Mouse (Mus musculus) spleen, embryonic (tissue): ENCODE data around the gene Zbtb9.

ENCODE experiments used
- CTCF ChIA-PET: fragments of 350-600 bp; sonication (Branson Sonifier 250); formaldehyde crosslinking; loops from one replicate; lab custom pipeline; 2022; lab: Charles Lee

The Zbtb9 gene

DNA sequence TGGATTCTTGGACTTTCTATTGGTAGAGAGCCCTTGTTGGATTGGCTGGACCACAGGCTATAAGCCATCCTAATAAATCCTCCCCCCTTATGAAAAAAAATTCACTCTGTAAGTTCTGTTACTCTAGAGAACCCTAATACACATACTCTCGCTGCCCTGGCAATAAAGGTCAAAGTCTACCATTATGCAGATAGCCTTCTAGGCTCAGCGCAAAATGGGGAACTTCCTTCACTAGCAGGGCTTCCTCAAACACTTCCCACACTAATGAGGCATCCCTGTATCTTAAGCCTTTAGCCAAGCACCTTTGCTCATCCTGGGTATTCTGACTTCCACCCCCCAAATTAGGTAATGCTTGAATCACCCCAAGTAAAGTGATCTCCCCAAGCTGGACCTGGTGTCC, 35.3 kb downstream of the Zbtb9 start:
- CTCF ChIA-PET: no interaction called here

DNA sequence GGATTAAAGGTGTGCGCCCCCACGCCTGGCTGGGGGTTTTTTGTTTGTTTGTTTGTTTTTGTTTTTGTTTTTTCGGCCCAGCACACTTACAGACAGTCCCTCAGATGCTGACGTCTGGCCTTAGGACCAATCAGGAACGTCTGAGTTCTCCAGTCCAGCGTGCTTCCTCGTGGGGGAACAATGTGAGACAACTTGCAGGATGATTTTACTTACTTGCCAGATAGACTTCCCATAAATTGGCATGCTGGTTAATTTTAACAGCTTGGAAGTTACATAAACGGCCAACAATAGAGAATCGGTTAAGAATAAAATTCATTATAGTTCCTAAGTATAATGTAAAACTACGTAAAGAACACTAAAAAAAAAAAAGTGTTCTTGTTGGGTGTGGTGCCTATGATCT, 38.2 kb downstream of the Zbtb9 start:
- CTCF ChIA-PET: interaction anchor here (0.6 kb wide), 1 partner anchor 744 kb away, joined by 8 read pairs; no protein-coding TSS in a partner anchor

DNA sequence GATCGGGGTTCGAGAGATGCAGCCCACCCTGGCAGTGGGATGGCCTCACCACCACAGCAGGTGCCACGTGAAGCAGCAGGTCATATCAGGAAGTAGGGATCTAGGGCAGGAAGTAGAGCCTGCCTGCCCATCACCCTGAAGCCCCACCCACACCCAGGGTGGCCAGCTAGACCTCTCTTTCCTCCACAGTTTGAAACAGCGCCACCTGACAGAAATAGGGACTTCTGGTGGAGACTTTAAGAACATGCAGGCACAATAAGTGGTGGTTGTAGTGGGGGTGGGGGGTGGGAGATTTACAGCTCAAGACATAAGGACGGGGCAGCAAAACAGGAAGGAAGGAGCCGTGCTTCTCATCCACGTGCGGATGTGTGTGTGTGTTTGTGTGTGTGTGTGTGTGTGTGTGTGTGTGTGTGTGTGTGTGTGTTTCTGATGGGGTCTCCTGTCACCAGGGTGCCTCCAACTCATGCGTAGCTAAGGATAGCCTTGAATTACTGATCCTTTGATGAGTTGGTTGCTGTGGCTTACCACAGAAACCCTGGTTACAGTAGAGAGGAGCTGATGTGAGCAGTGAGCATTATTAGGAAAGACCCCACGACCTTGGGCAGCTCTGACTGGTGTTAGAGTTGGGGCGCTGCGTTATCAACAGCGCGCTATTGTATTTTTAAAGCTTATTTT, 39.2 kb downstream of the Zbtb9 start:
- CTCF ChIA-PET: interaction anchor here (0.6 to 0.7 kb wide), 3 partner anchors 88 to 1037 kb away, joined by 3 to 6 read pairs (median 3); no protein-coding TSS in a partner anchor

DNA sequence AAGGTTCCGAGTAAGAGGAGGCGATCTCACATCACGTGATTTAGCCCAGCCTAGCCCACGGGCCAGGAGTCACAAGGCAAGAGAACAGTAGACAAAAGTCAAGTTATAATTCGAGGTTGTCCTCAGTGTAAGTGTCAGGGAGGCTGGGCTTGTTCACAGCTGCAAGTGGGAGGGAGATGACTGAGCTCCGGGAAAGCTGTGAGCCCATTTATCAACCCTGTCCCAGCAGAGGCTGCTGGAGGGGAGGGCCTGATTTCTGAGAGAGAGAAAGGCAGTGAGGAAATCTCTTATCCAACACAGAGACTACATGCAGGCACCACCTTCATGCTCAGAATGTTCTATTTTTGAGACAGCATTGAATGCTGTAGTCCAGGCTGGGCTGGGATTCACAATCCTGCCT, 39.9 kb downstream of the Zbtb9 start:
- CTCF ChIA-PET: interaction anchor here (0.7 kb wide), 2 partner anchors 260 to 1036 kb away, joined by 3 to 6 read pairs; no protein-coding TSS in a partner anchor

DNA sequence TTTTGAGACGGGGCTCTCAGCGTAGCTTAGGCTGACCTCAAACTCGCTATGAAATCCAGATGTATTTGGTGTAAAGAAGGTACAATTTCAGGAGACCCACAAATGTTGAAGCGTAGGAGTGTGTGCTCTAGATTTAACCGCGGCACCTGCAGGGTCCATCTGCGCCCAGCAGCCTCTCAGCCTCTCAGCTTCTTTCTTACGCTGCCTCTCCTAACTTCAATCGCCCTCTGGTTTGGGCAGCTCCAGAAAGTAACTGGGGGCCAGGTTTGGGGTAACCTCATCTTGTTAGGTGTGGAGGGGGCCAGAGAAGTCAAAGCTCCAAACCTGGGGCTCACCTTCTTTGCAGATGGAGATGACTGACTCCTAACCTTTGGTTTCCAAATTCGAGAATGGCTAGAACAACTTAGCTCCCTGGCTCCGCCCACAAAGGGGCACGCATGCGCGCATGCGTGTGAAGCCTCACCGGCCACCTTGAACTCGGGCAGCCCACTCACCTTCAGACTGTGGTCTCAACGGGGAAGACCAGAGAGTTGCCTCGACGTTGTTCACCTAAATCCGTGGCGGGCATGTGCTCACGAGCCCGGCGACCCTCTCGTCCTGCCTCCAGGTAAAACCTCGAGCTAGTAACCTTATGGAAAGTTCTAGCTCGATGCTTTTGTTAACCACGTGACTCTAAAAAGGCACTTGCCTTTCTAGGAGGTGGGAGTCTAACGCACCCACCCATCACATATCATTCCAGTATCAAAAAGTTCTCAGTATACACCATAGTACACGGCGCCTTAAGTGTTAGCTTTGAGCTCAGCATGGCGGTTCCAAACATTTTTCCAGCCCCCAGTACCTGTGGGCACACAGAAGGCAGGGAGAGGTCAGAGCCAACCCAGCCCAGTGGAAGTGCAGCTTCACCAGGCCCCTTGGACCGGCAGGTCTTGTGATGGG, 44.9 kb downstream of the Zbtb9 start:
- CTCF ChIA-PET: interaction anchor here (0.6 kb wide), 1 partner anchor 425 kb away, joined by 4 read pairs; no protein-coding TSS in a partner anchor

DNA sequence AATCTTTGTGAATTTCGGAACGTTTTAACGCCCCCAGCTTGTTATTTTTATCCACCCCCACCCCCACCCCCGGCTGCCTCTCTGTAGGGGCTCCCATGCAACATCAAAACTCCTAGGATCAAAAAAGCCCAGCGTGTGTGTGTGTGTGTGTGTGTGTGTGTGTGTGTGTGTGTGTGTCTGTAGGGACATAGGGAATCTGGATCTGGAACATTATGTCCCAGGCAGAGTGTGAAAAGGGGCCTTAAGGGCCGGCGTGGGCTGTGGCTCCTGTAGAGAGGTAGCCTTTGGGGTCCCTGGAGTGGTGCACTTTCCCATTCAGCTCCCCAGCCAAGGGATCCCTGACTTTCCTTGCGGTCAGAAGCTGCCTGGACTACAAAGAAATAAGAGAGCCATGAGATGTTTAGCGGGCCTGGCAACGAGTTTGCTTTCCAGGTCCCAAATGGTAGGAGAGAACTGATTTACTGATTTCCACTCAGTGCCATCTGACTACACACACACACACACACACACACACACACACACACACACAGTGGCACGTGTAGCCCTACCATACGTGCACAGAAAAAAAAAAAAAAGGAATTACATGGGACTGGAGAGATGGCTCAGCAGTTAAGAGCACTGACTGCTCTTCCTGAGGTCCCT, 45.7 kb downstream of the Zbtb9 start:
- CTCF ChIA-PET: no interaction called here

DNA sequence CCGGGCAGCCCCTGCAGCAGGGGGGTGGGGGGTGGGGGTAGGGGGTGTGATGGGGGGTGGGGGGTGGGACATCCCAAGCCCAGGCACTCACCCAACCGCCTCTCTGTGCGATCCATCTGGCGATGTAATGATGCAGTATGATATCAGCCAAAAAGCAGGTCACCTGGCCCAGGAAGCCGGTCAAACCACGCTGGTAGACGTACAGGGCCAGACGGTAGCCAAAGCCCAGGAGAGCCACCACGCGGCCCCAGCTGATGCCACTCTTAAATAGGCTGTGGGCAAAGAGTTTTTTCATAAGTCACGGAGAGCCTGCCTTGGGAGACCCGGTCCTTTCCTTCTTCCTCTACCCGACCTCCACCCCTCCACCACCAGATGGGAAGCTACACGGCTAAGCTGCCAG, 48.1 kb downstream of the Zbtb9 start:
- CTCF ChIA-PET: no interaction called here

DNA sequence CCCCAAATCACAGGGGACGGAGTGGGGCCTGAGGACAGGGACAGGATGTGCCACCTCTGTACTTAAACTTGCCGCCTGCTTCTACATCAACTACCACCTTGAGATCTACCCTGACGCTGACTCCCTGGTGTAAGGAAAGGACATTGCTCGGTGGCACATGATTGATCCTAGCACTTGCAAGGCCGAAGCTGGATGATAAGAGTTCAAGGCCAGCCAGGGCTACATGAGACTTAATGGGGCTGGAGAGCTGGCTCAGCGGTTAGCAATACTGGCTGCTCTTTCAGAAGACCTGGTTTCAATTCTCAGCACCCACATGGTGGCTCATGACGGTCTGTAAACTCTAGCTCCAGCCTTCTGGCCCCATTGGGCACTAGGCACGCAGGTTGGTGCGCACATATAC, 48.8 kb downstream of the Zbtb9 start:
- CTCF ChIA-PET: no interaction called here

DNA sequence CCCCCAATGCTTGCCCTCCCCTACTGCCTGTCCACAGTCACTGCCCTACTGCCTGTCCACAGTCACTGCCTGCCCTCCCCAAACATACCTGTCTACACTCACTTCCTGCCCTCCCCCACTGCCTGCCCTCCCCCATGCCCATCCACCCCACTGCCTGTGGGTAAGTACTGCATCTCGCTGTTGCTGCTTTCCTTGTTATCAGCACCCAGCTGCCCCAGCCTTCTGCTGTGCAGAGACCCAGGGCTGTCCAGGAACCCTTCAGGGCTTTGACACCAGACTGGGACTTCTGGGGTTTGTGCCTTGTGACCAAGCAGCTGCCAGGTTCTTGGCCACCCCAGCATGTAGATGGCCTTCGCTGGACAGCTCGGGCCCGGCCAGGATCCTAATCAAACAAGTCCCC, 50.4 kb downstream of the Zbtb9 start:
- CTCF ChIA-PET: interaction anchor here (0.6 to 1.5 kb wide), 3 partner anchors 10 to 515 kb away, joined by 3 to 14 read pairs (median 3); no protein-coding TSS in a partner anchor

DNA sequence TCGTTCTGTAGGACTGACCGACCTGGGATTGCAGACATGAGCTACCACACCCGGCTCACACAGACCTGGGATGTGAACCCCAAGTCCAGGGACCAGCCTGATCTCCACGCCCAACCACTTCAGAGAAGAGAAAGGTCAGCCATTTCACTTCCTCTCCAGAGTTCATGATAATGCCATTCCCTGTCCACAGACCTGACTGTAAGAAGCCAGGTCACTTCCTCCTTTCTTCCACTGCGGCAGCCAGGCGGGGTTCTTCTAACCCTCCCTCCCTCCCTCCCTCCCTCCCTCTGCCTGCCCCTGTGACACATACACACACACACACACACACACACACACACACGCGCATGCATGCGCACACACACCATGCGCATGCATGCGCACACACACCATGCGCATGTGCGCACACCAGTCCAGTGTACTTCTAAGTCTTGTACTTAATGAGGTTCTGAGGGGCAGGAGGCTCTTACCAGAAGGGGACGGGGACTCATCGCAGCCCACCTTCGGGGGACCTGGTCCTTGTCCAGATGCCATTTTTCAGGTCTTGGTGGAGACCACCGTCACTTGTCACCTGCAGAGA, 52.4 kb downstream of the Zbtb9 start:
- CTCF ChIA-PET: interaction anchor here (0.7 to 0.8 kb wide), 2 partner anchors 20 to 61 kb away, joined by 3 read pairs; no protein-coding TSS in a partner anchor

DNA sequence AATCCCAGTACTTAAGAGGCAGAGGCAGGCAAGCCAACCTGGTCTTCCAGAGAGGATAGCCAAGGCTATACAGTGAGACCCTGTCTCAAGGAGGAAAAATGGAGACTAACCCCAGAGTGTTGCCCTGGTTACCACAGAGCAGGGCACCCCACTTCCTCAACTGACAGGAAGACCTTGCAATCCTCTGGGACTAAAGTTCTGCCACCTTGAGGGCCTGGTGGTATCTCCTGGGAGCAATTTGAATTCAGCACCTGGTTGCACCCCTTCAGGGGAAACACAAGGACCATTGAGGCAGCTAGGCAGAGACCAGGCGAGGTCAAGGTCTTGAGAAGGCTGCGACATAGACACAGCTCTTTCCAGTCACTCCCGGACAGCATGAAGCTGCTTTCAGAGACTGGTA, 53.0 kb downstream of the Zbtb9 start:
- CTCF ChIA-PET: interaction anchor here (0.7 kb wide), 1 partner anchor 20 kb away, joined by 3 read pairs; no protein-coding TSS in a partner anchor

DNA sequence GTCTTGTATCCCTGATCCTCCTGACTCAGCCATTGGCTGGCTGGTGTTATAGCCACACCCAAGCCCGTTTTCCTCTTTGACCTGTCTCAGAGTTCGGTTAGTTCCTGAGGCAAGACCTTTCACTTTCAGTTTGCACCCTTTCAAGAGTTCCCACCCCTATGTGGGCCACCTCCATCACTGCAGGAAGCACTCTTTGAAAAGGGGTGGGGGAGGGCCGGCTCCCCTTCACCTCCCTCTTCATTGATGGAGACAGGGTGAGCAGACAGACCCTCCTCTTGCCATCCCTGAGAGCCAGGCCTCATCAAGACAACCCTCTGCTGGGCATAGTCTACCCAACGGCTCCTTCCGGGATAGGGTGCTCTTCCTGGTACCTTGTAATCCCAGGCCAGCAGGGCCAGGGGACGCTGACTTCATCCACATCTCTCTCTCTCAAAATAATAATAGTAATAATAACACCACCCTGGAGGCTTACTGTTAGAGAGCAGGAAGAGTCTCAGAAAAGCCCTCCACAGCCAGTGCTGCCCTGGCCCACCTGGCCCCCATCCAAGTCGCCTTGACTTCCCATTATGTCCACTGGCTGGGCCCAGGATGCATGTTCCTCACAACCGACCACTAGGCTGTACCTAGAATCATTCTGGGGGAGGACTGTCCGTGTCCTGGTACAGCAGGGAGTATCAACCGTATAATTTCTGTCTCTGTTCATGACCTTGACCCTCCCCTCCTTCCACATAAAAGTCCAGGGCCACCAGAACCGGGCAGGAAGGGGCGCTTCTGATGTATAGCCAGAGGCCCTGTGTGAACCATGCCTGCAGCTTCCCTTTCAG, 54.7 kb downstream of the Zbtb9 start:
- CTCF ChIA-PET: no interaction called here

DNA sequence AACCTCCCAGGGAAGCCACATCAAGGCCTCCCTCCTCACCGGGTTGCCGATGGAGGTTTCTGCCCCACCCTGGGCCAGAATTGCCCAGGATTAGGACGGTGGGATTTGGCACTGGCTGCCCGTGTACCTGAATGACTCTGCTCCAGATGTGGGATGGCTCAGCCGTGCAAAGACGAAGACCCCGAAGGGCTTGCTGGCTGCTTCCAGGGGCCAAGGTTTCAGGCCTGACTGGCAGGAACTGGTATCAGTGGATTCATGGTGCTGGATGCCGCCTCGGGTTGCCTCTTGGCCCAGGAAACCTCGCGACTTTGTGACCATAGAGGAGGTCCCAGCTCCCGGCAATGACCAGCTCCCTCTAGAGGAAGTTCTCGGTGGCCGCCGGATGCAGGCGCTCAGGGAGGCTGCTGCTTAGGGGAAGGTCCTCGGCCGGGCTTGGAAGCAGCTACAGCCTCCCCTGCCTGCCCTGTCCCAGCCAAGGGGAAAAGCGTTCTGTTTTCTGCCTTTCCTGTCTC, 55.4 kb downstream of the Zbtb9 start:
- CTCF ChIA-PET: interaction anchor here (0.7 to 1.1 kb wide), 3 partner anchors 30 to 55 kb away, joined by 3 to 5 read pairs (median 3); no protein-coding TSS in a partner anchor

DNA sequence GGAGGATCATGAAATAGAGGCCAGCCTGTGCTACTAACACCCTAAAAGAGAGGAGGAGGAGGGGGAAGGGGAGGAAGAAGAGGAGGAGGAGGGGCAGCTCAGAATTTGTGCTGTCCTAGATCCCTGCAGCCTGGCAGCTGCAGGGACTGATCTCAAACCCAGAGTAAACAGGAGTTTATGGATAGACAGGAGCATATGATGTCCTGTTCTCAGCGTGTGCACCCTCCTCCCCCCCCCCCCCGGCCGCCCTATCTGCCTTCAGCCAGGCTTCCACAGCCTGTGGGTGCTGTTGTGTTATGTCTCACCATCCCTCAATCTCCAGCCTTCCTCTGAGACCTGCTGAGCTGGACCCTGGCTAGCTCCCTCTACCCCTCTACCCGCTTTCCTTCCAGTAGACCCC, 55.9 kb downstream of the Zbtb9 start, which contains the start of gene Bak1:
Bak1 (minus strand) TSS at position 101 of the 400 bp plus-strand sequence.
- CTCF ChIA-PET: interaction anchor here (0.7 to 1.1 kb wide), 3 partner anchors 31 to 55 kb away, joined by 3 to 5 read pairs (median 3); no protein-coding TSS in a partner anchor

DNA sequence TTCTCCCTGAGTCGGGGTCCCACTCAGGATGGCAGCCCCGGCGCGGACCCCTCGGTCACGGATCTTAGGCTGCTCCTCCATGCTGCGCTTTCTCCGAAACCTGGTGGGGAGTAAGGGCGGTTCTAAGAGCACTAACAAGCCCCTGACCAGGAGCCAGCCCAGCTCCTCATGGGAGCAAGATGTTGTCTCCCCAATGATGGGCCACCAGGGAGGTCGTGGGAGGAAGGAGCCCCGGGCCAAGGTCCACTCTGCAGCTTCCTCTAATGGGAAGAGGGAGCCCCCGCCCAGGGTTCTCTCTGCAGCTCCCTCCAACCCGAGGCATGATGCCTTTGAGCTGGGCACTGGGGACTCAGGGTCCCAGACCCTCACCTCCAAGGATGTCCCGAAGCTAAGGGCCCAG, 56.5 kb downstream of the Zbtb9 start:
- CTCF ChIA-PET: interaction anchor here (1.0 to 1.1 kb wide), 3 partner anchors 27 to 56 kb away, joined by 3 to 4 read pairs (median 3); no protein-coding TSS in a partner anchor

DNA sequence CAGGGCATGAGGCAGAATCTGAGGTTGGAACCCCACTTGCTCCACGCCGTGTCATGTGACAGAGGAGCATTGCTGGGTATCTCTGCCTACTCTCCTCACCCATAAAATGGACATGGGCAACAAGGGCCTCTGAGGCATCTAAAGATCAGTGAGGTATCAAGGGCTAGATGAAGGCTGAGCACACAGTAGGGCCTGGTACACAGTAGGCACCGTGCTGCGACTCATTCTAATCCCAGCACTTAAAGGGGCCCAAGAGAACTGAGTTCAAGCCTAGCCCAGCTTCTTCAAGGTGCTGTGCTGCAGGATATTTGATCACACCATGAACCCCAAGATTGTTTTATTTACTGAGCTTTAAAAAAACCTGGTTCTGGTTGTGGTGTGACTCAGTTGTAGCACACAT, 57.9 kb downstream of the Zbtb9 start:
- CTCF ChIA-PET: interaction anchor here (2.6 kb wide), 1 partner anchor 55 kb away, joined by 9 read pairs; no protein-coding TSS in a partner anchor

DNA sequence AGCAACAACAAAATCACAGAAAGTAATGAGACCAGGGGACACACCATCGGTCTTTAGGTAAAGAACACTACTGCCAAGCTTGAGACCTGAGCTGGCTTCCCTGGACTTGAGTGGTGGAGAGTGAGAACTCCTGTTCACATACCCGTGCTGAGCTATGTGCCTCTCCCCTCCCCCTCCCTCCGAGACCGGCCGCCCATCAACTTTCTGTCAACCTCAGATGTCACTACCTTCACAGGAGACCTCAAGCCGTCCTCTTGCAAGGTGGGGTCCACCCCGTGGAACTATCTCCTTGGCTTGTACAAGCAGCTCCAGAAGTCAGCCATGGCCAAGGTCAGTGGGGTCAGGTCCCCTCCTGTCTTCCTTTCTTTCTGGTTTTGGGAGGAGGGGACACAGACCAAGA, 59.4 kb downstream of the Zbtb9 start:
- CTCF ChIA-PET: interaction anchor here (0.8 to 2.6 kb wide), 2 partner anchors 54 to 56 kb away, joined by 3 to 9 read pairs; no protein-coding TSS in a partner anchor

DNA sequence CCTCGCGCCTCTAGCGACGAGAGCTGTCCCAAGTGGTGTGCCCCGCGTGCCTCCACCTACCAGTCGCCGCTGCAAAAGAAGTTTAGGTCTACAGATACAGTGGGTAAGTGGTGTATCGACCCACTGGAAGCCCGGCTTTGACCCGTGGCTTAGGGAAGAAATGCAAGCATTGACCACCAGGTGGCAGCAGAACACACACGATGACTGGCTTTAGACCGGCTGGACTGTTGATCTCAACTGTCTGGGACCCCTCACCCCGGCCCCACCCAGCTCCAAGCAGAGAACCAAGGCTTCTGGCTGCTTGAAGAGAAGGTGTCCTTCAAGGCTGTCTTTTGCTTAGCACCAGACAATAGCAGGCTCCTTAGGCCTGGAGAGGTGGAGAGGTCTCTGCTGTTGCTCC, 59.9 kb downstream of the Zbtb9 start:
- CTCF ChIA-PET: interaction anchor here (0.8 to 2.6 kb wide), 2 partner anchors 53 to 55 kb away, joined by 3 to 9 read pairs; no protein-coding TSS in a partner anchor

DNA sequence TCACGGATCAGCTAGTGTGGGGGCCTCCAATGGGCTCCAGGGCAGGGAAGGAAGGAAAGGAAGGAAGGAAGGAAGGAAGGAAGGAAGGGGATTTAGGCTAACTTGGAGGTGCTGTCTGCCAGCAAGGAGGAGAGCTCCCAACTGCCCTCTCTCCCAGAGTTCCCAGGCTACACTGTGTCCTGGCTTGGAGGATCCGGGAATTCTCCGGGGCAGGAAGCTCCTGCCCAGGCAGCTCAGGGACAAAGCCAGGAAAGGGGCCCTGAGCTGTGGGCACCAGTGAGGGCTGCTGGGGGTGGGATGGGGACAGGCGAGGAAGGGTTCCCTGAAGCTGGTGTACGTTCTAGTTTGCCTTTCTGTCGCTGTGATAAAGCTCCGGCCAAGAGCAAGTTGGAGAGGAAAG, 63.5 kb downstream of the Zbtb9 start:
- CTCF ChIA-PET: no interaction called here
